Mouse (Mus musculus): Measurements from ENCODE around the gene Gm10031.

DNA sequence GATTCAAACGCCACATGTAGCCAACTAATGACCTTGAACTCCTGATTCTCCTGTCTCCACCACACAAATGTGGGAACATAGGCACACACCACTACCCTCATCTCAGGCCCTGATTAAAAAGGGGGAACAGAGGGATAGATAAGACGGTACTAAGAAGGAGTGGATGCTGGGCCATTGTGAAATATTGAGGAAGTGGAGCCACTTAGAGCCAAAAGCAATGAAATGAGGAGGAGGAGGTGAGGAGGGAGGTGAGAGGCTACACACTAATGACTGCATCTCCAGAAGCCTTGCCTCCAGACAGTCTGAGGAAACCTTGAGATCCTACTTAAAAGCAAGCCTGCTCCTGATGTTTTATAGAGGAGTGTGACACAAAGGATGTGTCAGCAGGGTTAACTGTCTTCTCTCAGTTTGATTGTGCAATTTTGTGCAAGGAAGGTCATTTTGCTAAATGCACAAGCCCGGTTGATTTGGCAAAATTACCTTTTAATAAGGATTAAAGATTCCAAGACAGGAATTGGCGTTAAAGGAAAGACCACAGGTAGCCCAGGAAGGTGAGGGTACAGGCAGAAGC, 32.5 kb upstream of the Gm10031 start:
- TF ChIP-seq CTCF (IDR thresholded peaks at IDR 0.05; ENCODE audit: control insufficient read depth, insufficient read depth, insufficient read length) (no peak), CEBPB (IDR thresholded peaks at IDR 0.05; ENCODE audit: low read depth) (no peak), MAX (IDR thresholded peaks at IDR 0.05) (no peak), USF1 (IDR thresholded peaks at IDR 0.05; ENCODE audit: low read depth) (no peak), MYOG (IDR thresholded peaks at IDR 0.05; ENCODE audit: control insufficient read depth, extremely low read depth, insufficient read length) (no peak)

All from C2C12 (cell line).